Mouse (Mus musculus) thymus, adult 2 months (tissue): ENCODE measurements around the gene Mfsd2a.

ENCODE experiments used
- CTCF ChIP-seq: fragments of 200-500 bp; IDR thresholded peaks from 2 replicates; pipeline ENCODE4 v1.5.1; 2012; ENCODE audit warnings: mild to moderate bottlenecking, control low read depth, low read length, moderate library complexity, borderline replicate concordance; ENCODE audit not compliant: control insufficient read depth, poor library complexity, insufficient read depth; ENCODE audit errors: extremely low read depth
- POLR2A ChIP-seq: fragments of 200-500 bp; IDR thresholded peaks from 2 replicates; pipeline ENCODE4 v1.6.1; 2012; ENCODE audit warnings: mild to moderate bottlenecking, low read length, control low read depth, moderate library complexity; ENCODE audit not compliant: control insufficient read depth, poor library complexity, insufficient read depth; ENCODE audit errors: extremely low read depth

DNA sequence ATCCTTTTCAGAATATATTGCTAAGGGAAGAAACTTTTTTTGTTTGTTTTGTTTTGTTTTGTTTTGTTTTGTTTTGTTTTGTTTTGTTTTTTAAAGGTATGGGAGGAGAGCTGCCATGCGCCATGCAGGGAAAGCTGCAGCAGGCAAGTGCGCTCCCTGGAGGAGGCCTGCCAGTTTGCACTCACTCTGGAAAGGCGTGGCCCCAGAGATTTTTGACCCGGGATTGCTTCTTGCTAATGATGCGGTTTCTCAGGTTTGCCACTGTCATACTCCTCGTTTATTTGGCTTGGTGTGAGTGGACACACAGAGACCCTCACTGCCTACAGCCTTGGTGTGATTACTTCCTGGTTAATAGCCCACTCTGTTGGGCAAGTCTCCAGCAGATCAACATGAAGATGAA lies 58.8 kb downstream of the Mfsd2a start:
- 0 out of 2 replicates have a peak, but pooled peaks have one; percentile 35 for TF ChIP-seq CTCF
- no peak for TF ChIP-seq POLR2A
